Mouse (Mus musculus): Measurements from ENCODE around the gene Cd81. TPM values are rescaled to one million over a fixed set of nuclear protein-coding genes. Genes with fewer than 3 reads are reported as not detected.

Cd81 gene
- polyA plus RNA-seq, 1 experiment from 2014 or later: 780 TPM

Other genes starting within 250 kb of the Cd81 start
- gene Th, start 121.6 kb upstream of the Cd81 start, polyA plus RNA-seq (2015; fragmentation: Nextera tagmentation; extraction: Ambion mirVana): 0.54 and 8.9 TPM in 2 replicates
- gene Ascl2, start 83.5 kb upstream of the Cd81 start, polyA plus RNA-seq (2015; fragmentation: Nextera tagmentation; extraction: Ambion mirVana): 0.10 and 0.95 TPM in 2 replicates
- gene Tspan32, start 47.7 kb upstream of the Cd81 start, polyA plus RNA-seq (2015; fragmentation: Nextera tagmentation; extraction: Ambion mirVana): 2.4 and 3.7 TPM in 2 replicates
- gene Tssc4, start 16.5 kb downstream of the Cd81 start, polyA plus RNA-seq (2015; fragmentation: Nextera tagmentation; extraction: Ambion mirVana): 45.7 and 66.2 TPM in 2 replicates
- 3.8 and 4.7 TPM in 2 replicates for gene Trpm5, start 41.9 kb downstream of the Cd81 start, polyA plus RNA-seq (2015; fragmentation: Nextera tagmentation; extraction: Ambion mirVana)
- 25.8 and 27.5 TPM in 2 replicates for gene Kcnq1, start 53.6 kb downstream of the Cd81 start, polyA plus RNA-seq (2015; fragmentation: Nextera tagmentation; extraction: Ambion mirVana)

Data from heart, embryonic 15.5 days (tissue).